Mouse (Mus musculus) MEL (cell line): ENCODE results near the gene Clrn2. TPM values are rescaled to one million over a fixed set of nuclear protein-coding genes. Genes with fewer than 3 reads are reported as not detected.

Experiments used
- DNase-seq: peaks from one replicate; pipeline ENCODE4 v3.0.0; 2011; ENCODE audit warnings: low read depth, low spot score
- H3K27ac ChIP-seq: 2 replicates; pipeline ENCODE4 v1.5.1; 2012; ENCODE audit warnings: low read depth, mild to moderate bottlenecking, control low read depth, low read length, moderate library complexity; ENCODE audit not compliant: control insufficient read depth
- H3K27me3 ChIP-seq, 2 experiments: fragments of 150-350 bp in 1 of 2; sonication (generic) in 1 of 2; 2 replicates each; pipeline ENCODE4 v1.6.1; 2012; ENCODE audit warnings: low read length in 2 of 2, mild to moderate bottlenecking in 2 of 2, improper control_type of control experiment in 1 of 2, moderate library complexity in 1 of 2; ENCODE audit not compliant: insufficient read depth in 2 of 2, control insufficient read depth in 1 of 2
- H3K36me3 ChIP-seq, 2 experiments: 2 replicates each; pipeline ENCODE4 v1.6.1; 2012 to 2014; ENCODE audit warnings: low read length in 2 of 2, improper control_type of control experiment in 1 of 2, inconsistent platforms in 1 of 2, mild to moderate bottlenecking in 1 of 2; ENCODE audit not compliant: insufficient read depth in 2 of 2, control insufficient read depth in 1 of 2
- H3K4me1 ChIP-seq, 2 experiments: fragments of 150-350 bp in 1 of 2; sonication (generic) in 1 of 2; 2 replicates each; pipeline ENCODE4 v1.6.1; 2012; ENCODE audit warnings: low read length in 2 of 2, improper control_type of control experiment in 1 of 2, mild to moderate bottlenecking in 1 of 2; ENCODE audit not compliant: insufficient read depth in 2 of 2, control insufficient read depth in 1 of 2
- H3K4me3 ChIP-seq, 2 experiments: fragments of 150-350 bp in 1 of 2; sonication (generic) in 1 of 2; 2 replicates each; pipeline ENCODE4 v1.5.1; 2012; ENCODE audit warnings: low read depth in 2 of 2, low read length in 2 of 2, mild to moderate bottlenecking in 2 of 2, moderate library complexity in 2 of 2, control low read depth in 1 of 2, improper control_type of control experiment in 1 of 2; ENCODE audit not compliant: control insufficient read depth in 1 of 2, insufficient read depth in 1 of 2
- H3K79me2 ChIP-seq: 2 replicates; pipeline ENCODE4 v1.6.1; 2012; ENCODE audit warnings: mild to moderate bottlenecking, low read length, moderate library complexity; ENCODE audit not compliant: control insufficient read depth, poor library complexity, insufficient read depth
- H3K9ac ChIP-seq: 2 replicates; pipeline ENCODE4 v1.6.1; 2012; ENCODE audit warnings: low read depth, mild to moderate bottlenecking, control low read depth, low read length, moderate library complexity; ENCODE audit not compliant: control insufficient read depth, poor library complexity, severe bottlenecking
- H3K9me3 ChIP-seq: fragments of 150-350 bp; sonication (generic); replicated peaks from 2 replicates; pipeline ENCODE4 v1.6.1; 2012; ENCODE audit warnings: mild to moderate bottlenecking, low read length, improper control_type of control experiment, moderate library complexity; ENCODE audit not compliant: insufficient read depth
- BHLHE40 ChIP-seq: IDR thresholded peaks from 2 replicates; pipeline ENCODE4 v1.6.1; 2012; ENCODE audit warnings: low read depth, mild to moderate bottlenecking, inconsistent platforms, low read length, improper control_type of control experiment, borderline replicate concordance
- CTCF ChIP-seq, 3 experiments: IDR thresholded peaks in 2 of 3; conservative IDR thresholded peaks in 1 of 3; 2 replicates each; pipeline ENCODE4 v1.5.1; 2011 to 2012; ENCODE audit warnings: low read length in 3 of 3, low read depth in 2 of 3, mild to moderate bottlenecking in 2 of 3, improper control_type of control experiment in 1 of 3, inconsistent platforms in 1 of 3, mixed read lengths in 1 of 3, moderate library complexity in 1 of 3; ENCODE audit not compliant: control insufficient read depth in 1 of 3, insufficient read depth in 1 of 3, poor library complexity in 1 of 3, severe bottlenecking in 1 of 3
- EP300 ChIP-seq, 2 experiments: IDR thresholded peaks; 2 replicates each; pipeline ENCODE4 v1.6.1; 2011; ENCODE audit warnings: improper control_type of control experiment in 2 of 2, low read length in 2 of 2, low read depth in 1 of 2, mild to moderate bottlenecking in 1 of 2
- ETS1 ChIP-seq: IDR thresholded peaks from 2 replicates; pipeline ENCODE4 v1.6.1; 2012; ENCODE audit warnings: low read depth, mild to moderate bottlenecking, inconsistent platforms, low read length, improper control_type of control experiment, moderate library complexity
- GATA1 ChIP-seq: IDR thresholded peaks from 2 replicates; pipeline ENCODE4 v1.6.1; 2011; ENCODE audit warnings: low read depth, low read length, improper control_type of control experiment
- HCFC1 ChIP-seq: IDR thresholded peaks from 2 replicates; pipeline ENCODE4 v1.6.1; 2012; ENCODE audit warnings: low read depth, mild to moderate bottlenecking, inconsistent platforms, low read length, improper control_type of control experiment, moderate library complexity
- KAT2A ChIP-seq: conservative IDR thresholded peaks from 2 replicates; pipeline ENCODE4 v1.6.1; 2012; ENCODE audit warnings: low read depth, low read length, improper control_type of control experiment, inconsistent platforms
- MAFK ChIP-seq: IDR thresholded peaks from 2 replicates; pipeline ENCODE4 v1.6.1; 2011; ENCODE audit warnings: low read depth, mild to moderate bottlenecking, low read length, improper control_type of control experiment, borderline replicate concordance
- MAZ ChIP-seq: IDR thresholded peaks from 2 replicates; pipeline ENCODE4 v1.6.1; 2012; ENCODE audit warnings: low read depth, mild to moderate bottlenecking, inconsistent platforms, low read length, improper control_type of control experiment
- MEF2A ChIP-seq: IDR thresholded peaks from 2 replicates; pipeline ENCODE4 v1.6.1; 2014; ENCODE audit warnings: low read depth, mild to moderate bottlenecking, inconsistent platforms, low read length, improper control_type of control experiment; ENCODE audit not compliant: poor library complexity, insufficient replicate concordance, severe bottlenecking; ENCODE audit errors: extremely low read depth
- MXI1 ChIP-seq: IDR thresholded peaks from 2 replicates; pipeline ENCODE4 v1.6.1; 2011; ENCODE audit warnings: mild to moderate bottlenecking, low read depth, low read length, improper control_type of control experiment
- NRF1 ChIP-seq: IDR thresholded peaks from 2 replicates; pipeline ENCODE4 v1.6.1; 2014; ENCODE audit warnings: low read depth, mild to moderate bottlenecking, inconsistent platforms, low read length, improper control_type of control experiment, moderate library complexity; ENCODE audit not compliant: poor library complexity, insufficient read depth, severe bottlenecking
- POLR2A ChIP-seq, 2 experiments: IDR thresholded peaks; 2 replicates each; pipeline ENCODE4 v1.6.1; 2011 to 2012; ENCODE audit warnings: low read length in 2 of 2, mild to moderate bottlenecking in 2 of 2, control low read depth in 1 of 2, improper control_type of control experiment in 1 of 2, low read depth in 1 of 2, moderate library complexity in 1 of 2; ENCODE audit not compliant: control insufficient read depth in 1 of 2, insufficient read depth in 1 of 2, poor library complexity in 1 of 2
- POLR2AphosphoS2 ChIP-seq: IDR thresholded peaks from 2 replicates; pipeline ENCODE4 v1.6.1; 2011; ENCODE audit warnings: low read length, improper control_type of control experiment
- RAD21 ChIP-seq: IDR thresholded peaks from 2 replicates; pipeline ENCODE4 v1.6.1; 2011; ENCODE audit warnings: mild to moderate bottlenecking, low read depth, low read length, improper control_type of control experiment
- SIN3A ChIP-seq: IDR thresholded peaks from 2 replicates; pipeline ENCODE4 v1.6.1; 2012; ENCODE audit warnings: low read length, improper control_type of control experiment, inconsistent platforms
- SMC3 ChIP-seq: IDR thresholded peaks from 2 replicates; pipeline ENCODE4 v1.6.1; 2011; ENCODE audit warnings: low read depth, low read length, improper control_type of control experiment
- TCF12 ChIP-seq: IDR thresholded peaks from 2 replicates; pipeline ENCODE4 v1.6.1; 2014; ENCODE audit warnings: low read depth, mild to moderate bottlenecking, inconsistent platforms, low read length, improper control_type of control experiment, moderate library complexity
- USF2 ChIP-seq, 2 experiments: IDR thresholded peaks; 2 replicates each; pipeline ENCODE4 v1.6.1; 2011 to 2012; ENCODE audit warnings: improper control_type of control experiment in 2 of 2, low read length in 2 of 2, borderline replicate concordance in 1 of 2, inconsistent platforms in 1 of 2, low read depth in 1 of 2, mild to moderate bottlenecking in 1 of 2; ENCODE audit not compliant: insufficient read depth in 1 of 2
- ZKSCAN1 ChIP-seq: IDR thresholded peaks from 2 replicates; pipeline ENCODE4 v1.6.1; 2012; ENCODE audit warnings: low read depth, mild to moderate bottlenecking, inconsistent platforms, low read length, improper control_type of control experiment, moderate library complexity
- ZMIZ1 ChIP-seq: IDR thresholded peaks from 2 replicates; pipeline ENCODE4 v1.6.1; 2012; ENCODE audit warnings: low read depth, mild to moderate bottlenecking, inconsistent platforms, low read length, improper control_type of control experiment, moderate library complexity
- polyA plus RNA-seq, 2 experiments: library from polyadenylated mRNA; stranded (reverse) in 1 of 2; unstranded in 1 of 2; fragments of >175 nt in 1 of 2; fragments of >200 nt in 1 of 2; gene quantifications; 2 replicates each; pipeline versions ENCODE4 v1.2.1 to v1.2.4; 2012; ENCODE audit warnings: low replicate concordance in 2 of 2, low read depth in 1 of 2; ENCODE audit not compliant: insufficient read length in 2 of 2, insufficient read depth in 1 of 2, missing spikeins in 1 of 2
- total RNA-seq: library from RNA; depleted of rRNA; stranded (reverse); fragments of 300-350 nt; gene quantifications from 2 replicates; pipeline ENCODE4 v1.2.3, GENCODE M21; 2012

The Clrn2 gene
- total and polyA plus RNA-seq, 3 experiments, result not detected

- TF ChIP-seq KAT2A (no peak), MEF2A (no peak), USF2 (IDR thresholded peaks at IDR 0.05; ENCODE audit: borderline replicate concordance in 1 of 2, insufficient read depth in 1 of 2, low read depth in 1 of 2, low read length in 2 of 2) (peak in 1 of 2 experiments; percentile 76; a peak in 2 of 4 replicates), ZKSCAN1 (no peak), TCF12 (peak; percentile 62), MAZ (no peak), SIN3A (peak; percentile 70), MXI1 (peak; percentile 81), NRF1 (peak; percentile 68), HCFC1 (peak; percentile 71), ETS1 (no peak), POLR2A (IDR thresholded peaks at IDR 0.05; ENCODE audit: control insufficient read depth in 1 of 2, insufficient read depth in 1 of 2, low read depth in 1 of 2, low read length in 2 of 2, poor library complexity in 1 of 2) (peak; percentile 62 to 85; a peak in 3 of 4 replicates), ZMIZ1 (no peak), GATA1 (no peak), BHLHE40 (peak; percentile 48; the same call in 1 of the 2 replicates), SMC3 (no peak), MAFK (no peak), EP300 (IDR thresholded peaks at IDR 0.05; ENCODE audit: low read depth in 1 of 2, low read length in 2 of 2) (no peak), CTCF (IDR thresholded peaks at IDR 0.05 in 2 of 3, conservative IDR thresholded peaks at IDR 0.05 in 1 of 3; ENCODE audit: control insufficient read depth in 1 of 3, insufficient read depth in 1 of 3, low read depth in 2 of 3, low read length in 3 of 3, poor library complexity in 1 of 3, severe bottlenecking in 1 of 3) (no peak), RAD21 (no peak), POLR2AphosphoS2 (no peak)
Observed at GRCm38 (mm10) chr5:45449831-45450716, 3.5 kb upstream of the Clrn2 start, which contains the start of gene Qdpr (continued).

- no peak overlapping the region for H3K27ac ChIP-seq
- TF ChIP-seq NRF1, result no peak
- TF ChIP-seq, all 39 proteins: peak for 0
- H3K4me3 ChIP-seq, result no peak overlapping the region
- H3K9ac ChIP-seq, result no peak overlapping the region
- H3K36me3 ChIP-seq, result peaks cover 0 to 5% of the 10 kb centered on the region in 2 experiments; a peak in 1 of 4 replicates
- peaks cover 0 to 3% of the 10 kb centered on the region in 2 experiments; a peak in 3 of 4 replicates for H3K4me1 ChIP-seq
- H3K27me3 ChIP-seq, result peaks cover 8 to 18% of the 10 kb centered on the region in 2 experiments
- H3K9me3 ChIP-seq, result no peaks in the 10 kb centered on the region
- DNase-seq, result no peak
- H3K79me2 ChIP-seq, result peaks cover 2% of the 10 kb centered on the region
Observed at GRCm38 (mm10) chr5:45454456-45454855, 905 bp downstream of the Clrn2 start.
